Mouse (Mus musculus) midbrain, embryonic 14.5 days (tissue): ENCODE data around the gene Eif3k. TPM values are rescaled to one million over a fixed set of nuclear protein-coding genes. Genes with fewer than 3 reads are reported as not detected.

ENCODE experiments used
- ATAC-seq: fragments of 200-750 bp; cut with Nextera tagmentation; 2 replicates; pipeline ENCODE4 v1.8.0; 2017; ENCODE audit warnings: moderate number of reproducible peaks, moderate library complexity; ENCODE audit not compliant: low FRiP score, low TSS enrichment
- DNase-seq: peaks from one replicate; pipeline ENCODE4 v3.0.0-alpha.2; 2015
- H3K27ac ChIP-seq: fragments of 300-500 bp; sonication (generic); replicated peaks from 2 replicates; pipeline ENCODE4 v1.5.1; 2014; ENCODE audit warnings: mild to moderate bottlenecking, low read depth, low read length, moderate library complexity
- H3K27me3 ChIP-seq: fragments of 300-500 bp; sonication (generic); 2 replicates; pipeline ENCODE4 v1.6.1; 2014; ENCODE audit warnings: low read length, control low read depth, mixed read lengths; ENCODE audit not compliant: control insufficient read depth, insufficient read depth
- H3K36me3 ChIP-seq: fragments of 300-500 bp; sonication (generic); 2 replicates; pipeline ENCODE4 v1.6.1; 2014; ENCODE audit warnings: low read length, control low read depth; ENCODE audit not compliant: control insufficient read depth, insufficient read depth
- H3K4me1 ChIP-seq: fragments of 300-500 bp; sonication (generic); 2 replicates; pipeline ENCODE4 v1.6.1; 2014; ENCODE audit warnings: mild to moderate bottlenecking, antibody characterized with exemption, low read length, control low read depth; ENCODE audit not compliant: control insufficient read depth, insufficient read depth
- H3K4me2 ChIP-seq: fragments of 300-500 bp; sonication (generic); 2 replicates; pipeline ENCODE4 v1.6.1; 2014; ENCODE audit warnings: mild to moderate bottlenecking, low read length, moderate library complexity
- H3K4me3 ChIP-seq: fragments of 300-500 bp; sonication (generic); replicated peaks from 2 replicates; pipeline ENCODE4 v1.5.1; 2014; ENCODE audit warnings: low read depth, low read length
- H3K9ac ChIP-seq: fragments of 300-500 bp; sonication (generic); replicated peaks from 2 replicates; pipeline ENCODE4 v1.6.1; 2014; ENCODE audit warnings: mild to moderate bottlenecking, low read length, moderate library complexity
- H3K9me3 ChIP-seq: fragments of 300-500 bp; sonication (generic); 2 replicates; pipeline ENCODE4 v1.6.1; 2016; ENCODE audit warnings: low read length, control low read depth, mixed read lengths; ENCODE audit not compliant: control insufficient read depth
- WGBS: fragments of 180-500 bp; shearing (Covaris S2); extraction: QIAGEN DNeasy Blood & Tissue Kit; methylation state at CpG from one replicate; pipeline ENCODE4 v1.1.7; 2014; 5-methylcytosine and 5-hydroxymethylcytosine counted together
- polyA plus RNA-seq: library from polyadenylated mRNA; unstranded; fragments of >200 nt; fragmentation: Nextera tagmentation; extraction: Ambion mirVana; gene quantifications from 2 replicates; pipeline ENCODE4 v1.2.1, GENCODE M21; 2014

The Eif3k gene
- polyA plus RNA-seq, 1 experiment from 2014 or later, result 320 TPM

DNA sequence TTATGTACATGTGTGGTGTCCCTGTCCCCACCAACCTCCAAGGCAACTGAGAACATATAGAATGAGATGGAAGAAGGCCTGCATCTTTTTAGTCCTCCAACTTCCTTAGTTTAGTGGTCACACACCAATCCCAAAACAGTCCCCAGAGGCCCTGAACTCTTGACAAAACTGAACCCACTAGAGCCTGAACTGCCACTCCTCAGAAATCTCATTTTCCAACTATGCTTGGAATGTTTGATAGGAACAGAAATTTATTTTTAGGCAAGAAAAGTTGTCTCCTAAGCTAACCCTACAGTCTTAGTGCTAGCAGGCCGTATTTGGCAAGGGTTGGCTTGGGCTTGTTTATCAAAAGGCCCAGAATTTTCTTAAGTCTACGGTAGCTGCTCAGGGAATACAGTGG, 29.9 kb downstream of the Eif3k start:
- ATAC-seq, result no peak
- peaks cover 9% of the 10 kb centered on the region; the same call in 1 of the 2 replicates for H3K4me1 ChIP-seq
- peaks cover 3% of the 10 kb centered on the region; the same call in 1 of the 2 replicates for H3K36me3 ChIP-seq
- no peak overlapping the region for H3K9ac ChIP-seq
- WGBS, result 97% methylated on average over 2 of the region's 2 CpGs
- H3K4me2 ChIP-seq, result no peak overlapping the region
- no peaks in the 10 kb centered on the region for H3K27me3 ChIP-seq
- H3K4me3 ChIP-seq, result no peak overlapping the region
- no peak for DNase-seq
- no peak overlapping the region for H3K27ac ChIP-seq
- H3K9me3 ChIP-seq, result no peaks in the 10 kb centered on the region

DNA sequence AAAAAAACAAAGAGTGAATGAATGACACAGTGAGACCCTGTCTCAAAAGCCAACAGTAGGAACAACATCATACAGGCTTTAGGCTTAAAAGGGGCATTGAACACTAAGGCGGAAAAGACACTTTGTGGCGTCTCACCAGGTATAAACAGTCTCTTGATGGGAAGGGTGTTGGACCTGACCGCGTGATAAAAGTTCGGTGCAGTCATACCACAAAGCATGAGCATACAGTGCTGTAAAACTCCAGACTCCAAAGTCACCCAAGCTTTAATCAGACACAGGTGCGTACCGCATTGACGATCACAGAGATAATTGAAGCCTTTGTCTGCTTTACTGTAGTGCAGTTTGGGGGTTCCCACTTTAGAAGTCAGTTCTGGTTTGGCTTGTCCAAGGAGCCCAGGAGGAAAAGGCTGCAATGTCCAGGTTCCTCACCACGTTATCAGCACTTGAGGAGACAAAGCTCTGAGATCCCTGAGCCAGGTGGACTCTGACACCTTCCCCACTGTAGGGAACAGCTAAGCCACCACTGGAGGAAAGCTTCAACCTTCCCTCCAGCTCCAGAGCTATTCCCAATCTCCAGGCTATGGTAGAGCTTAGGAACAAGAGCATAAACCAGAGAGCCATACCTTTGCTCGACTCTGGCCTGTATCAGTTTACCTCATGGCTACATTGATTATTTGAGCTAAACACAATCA, 31.2 kb downstream of the Eif3k start:
- Histone ChIP-seq H3K4me3 (no peak overlapping the region), H3K4me1 (peaks cover 9% of the 10 kb centered on the region; the same call in 1 of the 2 replicates), H3K27me3 (no peaks in the 10 kb centered on the region), H3K9me3 (no peaks in the 10 kb centered on the region), H3K9ac (no peak overlapping the region), H3K4me2 (no peak overlapping the region), H3K27ac (no peak overlapping the region), H3K36me3 (peaks cover 3% of the 10 kb centered on the region; the same call in 1 of the 2 replicates)
- DNase-seq (no peak), ATAC-seq (no peak)
- 92% methylated on average over 10 of the region's 10 CpGs for WGBS

DNA sequence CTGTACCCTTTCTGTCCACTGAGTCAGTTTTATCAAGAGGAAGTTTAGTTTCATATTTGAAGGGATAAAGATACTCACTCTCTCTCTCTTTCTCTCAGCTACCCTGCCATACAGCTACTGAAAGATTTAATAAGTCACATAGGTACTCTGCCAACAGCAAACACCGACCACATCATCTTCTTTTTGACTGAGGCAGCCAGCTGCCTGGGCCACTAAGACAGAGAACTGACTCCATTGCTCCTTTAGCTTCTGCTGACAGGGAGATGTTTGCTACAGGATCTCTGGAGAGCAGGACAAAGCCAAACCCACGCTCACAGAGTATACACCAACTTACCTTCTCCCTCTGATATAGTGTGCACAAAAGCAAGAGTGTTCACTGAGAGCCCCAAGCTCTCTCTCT, 32.4 kb downstream of the Eif3k start:
- peaks cover 9% of the 10 kb centered on the region; the same call in 1 of the 2 replicates for H3K4me1 ChIP-seq
- H3K4me3 ChIP-seq, result no peak overlapping the region
- no peak overlapping the region for H3K9ac ChIP-seq
- H3K4me2 ChIP-seq, result no peak overlapping the region
- no peak for ATAC-seq
- DNase-seq, result no peak
- H3K36me3 ChIP-seq, result peaks cover 3% of the 10 kb centered on the region; the same call in 1 of the 2 replicates
- H3K27me3 ChIP-seq, result no peaks in the 10 kb centered on the region
- H3K9me3 ChIP-seq, result no peaks in the 10 kb centered on the region
- 85% methylated on average over 2 of the region's 2 CpGs for WGBS
- H3K27ac ChIP-seq, result no peak overlapping the region

DNA sequence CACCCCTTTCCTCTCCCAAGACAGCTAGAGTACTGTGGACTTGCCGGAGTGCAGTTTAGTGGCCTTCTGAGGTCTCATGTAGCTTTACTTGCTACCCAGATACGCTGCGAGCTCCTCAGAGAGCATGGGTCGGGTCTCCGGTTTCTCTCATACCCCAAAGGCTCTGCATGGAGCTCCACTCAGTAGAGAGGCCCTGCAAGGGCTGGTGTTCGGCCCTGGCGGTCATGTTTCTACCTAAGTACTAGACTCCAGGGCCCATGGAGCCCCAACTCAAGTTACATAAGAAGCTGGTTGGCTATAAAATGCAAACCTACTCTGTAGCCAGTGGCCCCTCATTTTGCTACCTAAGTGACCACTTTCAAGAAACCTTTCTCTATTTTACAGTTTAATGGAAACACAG, 32.9 kb downstream of the Eif3k start:
- H3K9ac ChIP-seq, result no peak overlapping the region
- no peak overlapping the region for H3K4me2 ChIP-seq
- no peaks in the 10 kb centered on the region for H3K9me3 ChIP-seq
- peaks cover 3% of the 10 kb centered on the region; the same call in 1 of the 2 replicates for H3K36me3 ChIP-seq
- 0 out of 2 replicates have a peak, but pooled peaks cover 5% of the 10 kb centered on the region for H3K4me1 ChIP-seq
- ATAC-seq (no peak), DNase-seq (no peak)
- 95% methylated on average over 7 of the region's 7 CpGs for WGBS
- no peaks in the 10 kb centered on the region for H3K27me3 ChIP-seq
- H3K4me3 ChIP-seq, result no peak overlapping the region
- no peak overlapping the region for H3K27ac ChIP-seq

DNA sequence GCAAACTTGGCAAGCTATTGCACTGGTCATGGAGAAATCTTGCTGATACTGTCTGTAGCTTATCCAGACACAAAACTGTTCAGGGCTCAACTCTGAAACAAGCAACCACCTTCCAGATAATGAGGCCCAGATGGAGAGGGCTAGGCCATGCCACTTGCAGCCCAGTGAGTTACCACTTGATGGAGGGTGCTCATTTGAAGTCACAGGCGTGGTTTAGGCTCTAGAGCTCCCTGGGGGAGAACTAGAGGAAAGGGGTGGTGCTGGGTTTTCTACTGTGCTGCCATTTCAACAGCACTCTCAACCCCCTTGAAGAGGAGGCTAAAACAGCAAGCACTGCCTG, 35.4 kb downstream of the Eif3k start:
- WGBS, result 52% methylated on average over 1 of the region's 1 CpGs
- Histone ChIP-seq H3K4me3 (no peak overlapping the region), H3K36me3 (peaks cover 3% of the 10 kb centered on the region; the same call in 1 of the 2 replicates), H3K4me1 (no peaks in the 10 kb centered on the region), H3K9ac (no peak overlapping the region), H3K9me3 (no peaks in the 10 kb centered on the region), H3K4me2 (no peak overlapping the region), H3K27ac (no peak overlapping the region), H3K27me3 (no peaks in the 10 kb centered on the region)
- ATAC-seq (no peak), DNase-seq (no peak)

DNA sequence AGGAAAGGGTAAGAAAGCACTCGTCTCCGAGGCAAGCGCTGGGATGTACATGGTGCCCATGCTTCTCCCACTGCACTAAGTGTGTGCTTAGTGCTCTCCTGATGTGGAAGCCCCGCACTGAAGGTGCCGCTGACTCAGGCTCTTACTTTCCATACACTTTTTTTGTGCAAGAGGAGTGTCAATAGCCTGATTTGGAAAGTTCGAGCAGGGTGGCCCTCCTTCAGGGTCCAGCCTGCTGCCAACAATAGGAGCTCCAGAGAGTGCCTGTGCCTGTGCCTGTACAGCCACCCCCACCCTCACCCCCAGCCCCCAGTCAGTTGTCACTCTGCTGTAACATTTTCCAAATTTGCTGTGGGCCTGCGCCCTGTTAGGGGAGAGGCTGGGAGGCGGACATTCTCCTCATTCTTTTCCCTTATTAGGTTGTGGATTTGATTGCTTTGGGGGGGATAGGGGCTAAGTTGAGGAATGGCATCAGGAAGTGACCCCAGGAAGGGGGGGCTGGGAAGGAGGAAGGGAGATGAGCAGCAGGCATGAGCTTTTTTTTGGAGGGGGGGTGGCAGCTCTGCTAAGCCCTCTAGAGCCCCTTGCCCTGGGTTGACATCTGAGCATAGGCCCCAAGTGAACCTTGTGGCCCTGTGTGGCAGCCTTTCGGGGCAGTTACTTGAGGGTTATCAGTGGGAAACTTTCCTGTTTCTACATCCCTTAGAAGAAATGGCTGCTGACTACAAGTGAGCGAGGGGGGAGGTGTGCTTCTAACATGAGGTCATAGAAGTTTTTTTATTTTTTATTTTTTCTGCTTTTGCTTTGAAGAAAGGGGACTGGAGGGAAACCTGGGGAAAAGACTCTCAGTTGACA, 36.0 kb downstream of the Eif3k start:
- DNase-seq (no peak), ATAC-seq (no peak)
- 62% methylated on average over 10 of the region's 10 CpGs for WGBS
- H3K27me3 ChIP-seq, result no peaks in the 10 kb centered on the region
- H3K4me1 ChIP-seq, result no peaks in the 10 kb centered on the region
- no peak overlapping the region for H3K4me2 ChIP-seq
- no peaks in the 10 kb centered on the region for H3K9me3 ChIP-seq
- peaks cover 3% of the 10 kb centered on the region; the same call in 1 of the 2 replicates for H3K36me3 ChIP-seq
- no peak overlapping the region for H3K27ac ChIP-seq
- no peak overlapping the region for H3K9ac ChIP-seq
- no peak overlapping the region for H3K4me3 ChIP-seq

DNA sequence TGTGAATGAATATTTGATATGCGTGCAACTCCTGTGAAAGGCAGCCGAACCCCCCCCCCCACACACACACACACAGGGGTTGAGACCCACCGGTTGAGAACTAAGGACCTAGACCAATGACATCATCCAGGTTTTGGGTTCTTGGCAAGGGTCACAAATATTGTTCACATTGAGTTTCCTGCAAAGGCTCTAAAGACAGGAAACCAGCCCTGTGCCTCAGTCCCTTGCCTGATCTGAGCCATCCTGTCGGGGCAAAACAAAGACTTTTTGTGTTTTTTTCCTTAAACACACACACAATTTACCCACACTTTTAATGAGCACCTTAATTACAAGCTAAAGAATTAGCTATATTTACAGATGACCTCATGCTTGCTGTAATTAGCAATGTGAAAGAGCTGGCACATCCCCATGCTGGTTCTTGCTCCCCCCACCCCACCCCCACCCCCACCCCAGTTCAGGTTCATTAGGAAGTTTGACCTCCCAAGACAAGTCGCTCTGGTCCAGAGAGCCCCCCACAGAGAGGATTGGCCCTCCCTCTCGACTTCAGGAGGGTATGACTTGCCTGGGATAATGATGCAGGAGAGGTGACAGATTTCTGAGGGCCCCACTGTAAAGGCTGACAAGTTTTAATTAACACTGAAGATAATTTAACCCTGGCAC, 36.8 kb downstream of the Eif3k start:
- ATAC-seq, result no peak
- 61% methylated on average over 6 of the region's 6 CpGs for WGBS

DNA sequence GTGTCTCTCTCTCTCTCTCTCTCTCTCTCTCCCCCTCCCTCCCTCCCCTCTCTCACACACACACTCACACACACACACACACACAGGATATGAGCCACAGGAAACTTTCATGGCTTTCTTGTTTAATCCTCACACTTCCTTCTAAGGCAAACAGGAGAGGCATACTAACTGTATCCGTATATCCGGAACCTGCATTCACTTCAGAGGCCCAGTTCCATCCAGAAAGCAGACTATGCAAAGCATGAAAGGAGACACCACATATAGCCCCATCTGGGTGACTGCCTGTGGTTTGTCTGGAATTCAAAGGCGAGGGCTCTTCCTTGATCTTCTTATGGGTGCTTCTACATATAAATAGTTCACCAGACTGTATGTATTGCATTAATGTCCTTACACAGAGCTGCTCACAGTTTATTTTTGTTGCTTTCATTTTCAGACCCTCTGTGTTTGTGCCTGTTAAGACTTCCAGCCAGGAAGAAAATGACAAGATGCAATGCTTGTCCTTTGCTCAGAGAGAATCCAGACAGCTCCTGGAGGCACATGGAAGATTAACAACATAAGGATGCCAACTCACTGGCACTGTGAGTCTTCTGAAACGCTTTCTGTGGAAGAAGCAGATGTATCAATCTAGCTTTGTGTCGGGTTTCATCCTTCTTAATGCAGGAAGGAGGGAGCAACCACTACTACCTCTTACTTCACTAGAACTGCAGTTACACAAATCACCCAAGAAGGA, 38.0 kb downstream of the Eif3k start:
- DNase-seq, result no peak
- H3K4me1 ChIP-seq, result no peaks in the 10 kb centered on the region
- no peak for ATAC-seq

More for the DNA sequence above, 36.8 kb downstream of the Eif3k start:
- Histone ChIP-seq H3K36me3 (no peaks in the 10 kb centered on the region), H3K9me3 (no peaks in the 10 kb centered on the region), H3K4me2 (no peak overlapping the region), H3K9ac (no peak overlapping the region), H3K27me3 (no peaks in the 10 kb centered on the region), H3K4me1 (no peaks in the 10 kb centered on the region), H3K27ac (no peak overlapping the region), H3K4me3 (no peak overlapping the region)
- DNase-seq, result no peak

More for the DNA sequence above, 38.0 kb downstream of the Eif3k start:
- Histone ChIP-seq H3K27me3 (no peaks in the 10 kb centered on the region), H3K27ac (no peak overlapping the region), H3K9me3 (no peaks in the 10 kb centered on the region), H3K36me3 (no peaks in the 10 kb centered on the region), H3K4me2 (no peak overlapping the region), H3K4me3 (no peak overlapping the region), H3K9ac (no peak overlapping the region)
- 89% methylated on average over 5 of the region's 5 CpGs for WGBS
